Mouse (Mus musculus) CH12.LX (cell line): Measurements from ENCODE around the gene Gm17949.

Experiments used
- CTCF ChIP-seq, 2 experiments: IDR thresholded peaks in 1 of 2; conservative IDR thresholded peaks in 1 of 2; 2 replicates each; pipeline ENCODE4 v1.5.1; 2011 to 2012; ENCODE audit warnings: low read depth in 2 of 2, low read length in 2 of 2, improper control_type of control experiment in 1 of 2, inconsistent platforms in 1 of 2, mild to moderate bottlenecking in 1 of 2, moderate library complexity in 1 of 2
- EP300 ChIP-seq: IDR thresholded peaks from 2 replicates; pipeline ENCODE4 v1.6.1; 2011; ENCODE audit warnings: low read length, improper control_type of control experiment
- JUND ChIP-seq: conservative IDR thresholded peaks from 2 replicates; pipeline ENCODE4 v1.6.1; 2011; ENCODE audit warnings: low read depth, low read length, improper control_type of control experiment
- NRF1 ChIP-seq: IDR thresholded peaks from 2 replicates; pipeline ENCODE4 v1.6.1; 2014; ENCODE audit warnings: low read depth, mild to moderate bottlenecking, inconsistent platforms, low read length, improper control_type of control experiment, moderate library complexity
- POLR2A ChIP-seq: IDR thresholded peaks from 2 replicates; pipeline ENCODE4 v1.6.1; 2011; ENCODE audit warnings: low read depth, mild to moderate bottlenecking, improper control_type of control experiment, low read length
- POLR2AphosphoS2 ChIP-seq: IDR thresholded peaks from 2 replicates; pipeline ENCODE4 v1.6.1; 2011; ENCODE audit warnings: low read depth, low read length, improper control_type of control experiment
- SIN3A ChIP-seq: IDR thresholded peaks from 2 replicates; pipeline ENCODE4 v1.6.1; 2012; ENCODE audit warnings: low read length, improper control_type of control experiment, inconsistent platforms
- TBP ChIP-seq: conservative IDR thresholded peaks from 2 replicates; pipeline ENCODE4 v1.6.1; 2011; ENCODE audit warnings: low read depth, low read length, improper control_type of control experiment
- USF2 ChIP-seq: conservative IDR thresholded peaks from 2 replicates; pipeline ENCODE4 v1.6.1; 2011; ENCODE audit warnings: low read depth, low read length, improper control_type of control experiment
- ZC3H11A ChIP-seq: IDR thresholded peaks from 2 replicates; pipeline ENCODE4 v1.6.1; 2012; ENCODE audit warnings: low read depth, mild to moderate bottlenecking, inconsistent platforms, low read length, improper control_type of control experiment
- ZKSCAN1 ChIP-seq: IDR thresholded peaks from 2 replicates; pipeline ENCODE4 v1.6.1; 2012; ENCODE audit warnings: low read depth, inconsistent platforms, low read length, improper control_type of control experiment, borderline replicate concordance
- ZNF384 ChIP-seq: IDR thresholded peaks from 2 replicates; pipeline ENCODE4 v1.6.1; 2012; ENCODE audit warnings: low read depth, low read length, improper control_type of control experiment, inconsistent platforms

- TF ChIP-seq POLR2AphosphoS2: no peak
- TF ChIP-seq CTCF (conservative IDR thresholded peaks at IDR 0.05 in 1 of 2, IDR thresholded peaks at IDR 0.05 in 1 of 2; ENCODE audit: low read depth in 2 of 2, low read length in 2 of 2): no peak
- TF ChIP-seq NRF1: peak; percentile 65
- TF ChIP-seq USF2: peak; percentile 97
- TF ChIP-seq ZNF384: no peak
- no peak for TF ChIP-seq ZKSCAN1
- peak; percentile 77; the same call in 1 of the 2 replicates for TF ChIP-seq TBP
- no peak for TF ChIP-seq SIN3A
- no peak for TF ChIP-seq EP300
- TF ChIP-seq ZC3H11A: no peak
- TF ChIP-seq JUND: 0 out of 2 replicates have a peak, but pooled peaks have one; percentile 25
- TF ChIP-seq POLR2A: peak; percentile 91
Observed at GRCm38 (mm10) chr17:57031661-57032420, 20.6 kb downstream of the Gm17949 start.
